Mouse (Mus musculus) gastrocnemius, adult 18-20 months (tissue): ENCODE data around the gene Clip2. TPM values are rescaled to one million over a fixed set of nuclear protein-coding genes. Genes with fewer than 3 reads are reported as not detected.
"Not testable (repeated sequence)": the region's sequence is repeated elsewhere in the genome, so short reads cannot be mapped to it uniquely, and the experiment has no call there.

ENCODE experiments used
- DNase-seq: peaks from one replicate; pipeline ENCODE4 v3.0.0; 2021; ENCODE audit warnings: low spot score
- total RNA-seq, 2 experiments: library from RNA; stranded (reverse); gene quantifications; 2 replicates each; pipeline ENCODE4 v1.2.3; 2021

Clip2 gene
- total RNA-seq, 2 experiments from 2014 or later, result 1.7 to 3.0 TPM

GRCm38 (mm10) chr5:134462316-134462715 lies 89.9 kb downstream of the Clip2 start:
- no peak for DNase-seq

GRCm38 (mm10) chr5:134460546-134460945 lies 91.7 kb downstream of the Clip2 start:
- no peak for DNase-seq

GRCm38 (mm10) chr5:134459096-134459495 lies 93.1 kb downstream of the Clip2 start:
- no peak for DNase-seq

GRCm38 (mm10) chr5:134458416-134458815 lies 93.8 kb downstream of the Clip2 start:
- DNase-seq, result no peak

GRCm38 (mm10) chr5:134457371-134457770 lies 94.9 kb downstream of the Clip2 start:
- DNase-seq, result no peak

GRCm38 (mm10) chr5:134456503-134456962 lies 95.7 kb downstream of the Clip2 start, which contains the start of gene Gtf2ird1:
Gene Gtf2ird1, minus strand, starts transcription at chr5:134456716.
- DNase-seq, result peak; percentile 80

- peak; percentile 20 for DNase-seq
Observed at GRCm38 (mm10) chr5:134455914-134456423, 96.3 kb downstream of the Clip2 start.

- DNase-seq, result no peak
Observed at GRCm38 (mm10) chr5:134455186-134455895, 96.9 kb downstream of the Clip2 start.

GRCm38 (mm10) chr5:134454421-134454820 lies 97.8 kb downstream of the Clip2 start:
- DNase-seq, result no peak

- no peak for DNase-seq
Observed at GRCm38 (mm10) chr5:134453577-134453976, 98.7 kb downstream of the Clip2 start.

- not testable (repeated sequence) for DNase-seq
Observed at GRCm38 (mm10) chr5:134446755-134447154, 105.5 kb downstream of the Clip2 start.

GRCm38 (mm10) chr5:134445895-134446294 lies 106.3 kb downstream of the Clip2 start:
- DNase-seq, result no peak

- DNase-seq, result no peak
Observed at GRCm38 (mm10) chr5:134445208-134445831, 106.9 kb downstream of the Clip2 start.

GRCm38 (mm10) chr5:134444473-134444872 lies 107.8 kb downstream of the Clip2 start:
- no peak for DNase-seq

- DNase-seq, result no peak
Observed at GRCm38 (mm10) chr5:134442066-134442465, 110.2 kb downstream of the Clip2 start.

- DNase-seq, result peak; percentile 38
Observed at GRCm38 (mm10) chr5:134441105-134441504, 111.1 kb downstream of the Clip2 start.

- DNase-seq, result peak; percentile 33
Observed at GRCm38 (mm10) chr5:134440098-134440497, 112.1 kb downstream of the Clip2 start.

GRCm38 (mm10) chr5:134439481-134439880 lies 112.8 kb downstream of the Clip2 start:
- no peak for DNase-seq
